Mouse (Mus musculus): ENCODE results near the gene Gm16405. TPM values are rescaled to one million over a fixed set of nuclear protein-coding genes. Genes with fewer than 3 reads are reported as not detected.
"Not testable (repeated sequence)": the region's sequence is repeated elsewhere in the genome, so short reads cannot be mapped to it uniquely, and the experiment has no call there.

Gm16405 gene
- polyA plus RNA-seq (2015; fragmentation: Nextera tagmentation; extraction: Ambion mirVana) = not detected in 2 replicates

DNA sequence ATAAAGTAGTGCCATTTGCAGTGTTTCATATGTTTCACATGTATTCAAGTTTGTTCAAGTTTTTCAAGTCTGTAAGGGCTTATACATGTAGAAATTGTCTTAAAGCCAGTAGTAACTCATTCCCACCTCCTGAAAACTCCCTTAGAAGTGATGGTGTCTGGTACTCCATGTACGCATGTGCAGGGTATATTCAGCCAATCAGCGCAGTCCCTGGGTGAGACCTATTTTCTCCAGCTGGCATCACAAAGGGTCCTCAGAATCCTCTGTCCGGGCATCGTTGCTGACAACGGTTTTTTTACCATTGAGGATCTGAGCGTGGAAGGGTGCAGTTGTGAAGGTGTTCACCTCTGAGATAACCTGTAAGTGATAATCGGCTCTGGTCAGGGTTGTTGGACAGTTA lies at the start of gene Gm16405:
Gm16405 (plus strand) TSS at position 301 of the 400 bp plus-strand sequence.
- no CpG with 5 or more reads among the region's 7 CpGs for WGBS
- H3K36me3 ChIP-seq; H3K9me3 ChIP-seq; H3K4me2 ChIP-seq; H3K27me3 ChIP-seq; ATAC-seq (ENCODE audit: insufficient number of reproducible peaks, low FRiP score, low TSS enrichment, low read depth); H3K4me3 ChIP-seq; H3K27ac ChIP-seq; H3K9ac ChIP-seq; H3K4me1 ChIP-seq: not testable (repeated sequence)

Other genes with a start within 250 kb of the Gm16405 start
- not detected in 2 replicates for gene Gm16430, start 91.0 kb downstream of the Gm16405 start, polyA plus RNA-seq (2015; fragmentation: Nextera tagmentation; extraction: Ambion mirVana)

Measured in limb, embryonic 15.5 days (tissue).